In the genomic region with DNA sequence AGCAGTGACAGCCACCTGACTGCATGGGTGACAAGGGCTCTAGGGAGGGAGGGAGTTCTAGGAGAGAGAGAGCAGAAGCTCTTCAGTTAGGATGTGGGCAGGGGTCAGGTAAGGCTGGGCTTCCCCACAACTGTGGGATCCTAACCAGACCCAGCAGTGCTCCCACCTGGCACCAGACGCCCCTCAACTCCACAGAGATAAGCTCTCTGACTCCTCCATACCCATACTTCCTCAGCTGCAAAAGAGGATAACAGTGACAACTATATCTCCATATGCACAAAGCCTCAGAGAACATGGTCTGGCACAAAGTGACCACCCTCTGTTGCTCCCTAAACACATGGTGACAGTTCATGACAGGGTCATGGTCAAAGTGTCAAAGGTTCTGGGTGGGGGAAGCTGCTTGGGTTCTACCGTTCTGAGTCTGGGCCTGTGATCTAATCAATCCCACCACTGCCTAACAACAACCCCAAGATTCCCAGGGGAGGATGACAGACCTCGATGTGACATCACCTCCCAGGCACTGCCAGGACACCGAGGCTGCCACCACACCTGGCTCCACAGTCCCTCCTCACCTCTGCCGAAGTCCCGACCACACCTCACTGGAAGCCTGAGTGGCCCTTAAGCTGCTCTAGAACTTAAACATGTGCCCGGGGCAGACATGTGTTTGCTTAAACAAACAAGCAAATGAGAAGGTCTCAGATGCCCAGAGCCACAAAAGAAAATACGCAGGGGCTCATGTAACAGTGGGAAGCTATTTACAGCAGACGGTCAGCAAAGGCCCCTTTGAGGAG, we compare ENCODE assay signal across 15 mouse cellular contexts. TPM values are rescaled to one million over a fixed set of nuclear protein-coding genes. Genes with fewer than 3 reads are reported as not detected.
A peak's percentile ranks its signal among the peaks of the same experiment; 100 is the strongest.
DNase-seq lines count a peak whose midpoint lies in the region; ATAC-seq and TF ChIP-seq lines count a peak whose summit lies in the region.
"Had no signal": no experiment of that assay in that cellular context is flagged by ENCODE, and none has a peak within 500 bp of the region (broad histone marks: within the 10 kb centered on the region; RNA-seq: fewer than 3 reads in every experiment).

No protein-coding gene starts in this region.

- DNase-seq in heart, adult 2 months, result no peak
- DNase-seq in lung, postnatal 4 days, result peak; percentile 39 to 65
- DNase-seq in testis, postnatal 14 days (ENCODE audit: low spot score), result no peak
- no peak for DNase-seq in embryo, embryonic 11 days
- DNase-seq: adrenal gland, adult 2 months; gastrocnemius, postnatal 10 days; heart, postnatal 4 days; right cerebral cortex, postnatal 25 days had no signal

- H3K4me1 ChIP-seq in heart, embryonic 16.5 days (ENCODE audit: control insufficient read depth, insufficient read depth, low read length), result peaks cover 41% of the 10 kb centered on the region
- peaks cover 12% of the 10 kb centered on the region for H3K4me1 ChIP-seq in heart, adult 2 months (ENCODE audit: control insufficient read depth, insufficient read depth, low read length)
- peaks cover 43% of the 10 kb centered on the region for H3K4me1 ChIP-seq in midbrain, embryonic 16.5 days (ENCODE audit: control insufficient read depth, insufficient read depth, low read length)
- peaks cover 82% of the 10 kb centered on the region for H3K4me1 ChIP-seq in midbrain, embryonic 13.5 days (replicated peaks)
- H3K4me1 ChIP-seq in embryonic facial prominence, embryonic 13.5 days, result peaks cover 78% of the 10 kb centered on the region

- 40% methylated on average over 9 of the region's 9 CpGs for WGBS in heart, embryonic 16.5 days
- WGBS in heart, adult 2 months, result 58% methylated on average over 9 of the region's 9 CpGs
- WGBS in midbrain, embryonic 16.5 days, result 71% methylated on average over 9 of the region's 9 CpGs
- 78% methylated on average over 9 of the region's 9 CpGs for WGBS in midbrain, embryonic 13.5 days
- 43% methylated on average over 9 of the region's 9 CpGs for WGBS in embryonic facial prominence, embryonic 13.5 days

- H3K9ac ChIP-seq in heart, embryonic 16.5 days (ENCODE audit: low read length), result 0 out of 2 replicates have a peak overlapping the region, but pooled peaks have one; percentile 14
- no peak overlapping the region for H3K9ac ChIP-seq in heart, adult 2 months (ENCODE audit: low read depth, low read length)
- H3K9ac ChIP-seq in midbrain, embryonic 16.5 days (ENCODE audit: low read depth, low read length), result peak overlapping the region; percentile 34; the same call in 1 of the 2 replicates
- no peak overlapping the region for H3K9ac ChIP-seq in midbrain, embryonic 13.5 days (replicated peaks)
- H3K9ac ChIP-seq in embryonic facial prominence, embryonic 13.5 days, result no peak overlapping the region
- H3K9ac ChIP-seq: intestine, embryonic 15.5 days had no signal

- no peak for TF ChIP-seq CTCF in heart, adult 2 months (IDR thresholded peaks at IDR 0.05)

- H3K27ac ChIP-seq in heart, embryonic 16.5 days (ENCODE audit: low read length), result no peak overlapping the region
- H3K27ac ChIP-seq in heart, adult 2 months, result no peak overlapping the region
- H3K27ac ChIP-seq in midbrain, embryonic 16.5 days (ENCODE audit: low read length), result no peak overlapping the region
- H3K27ac ChIP-seq in midbrain, embryonic 13.5 days, result no peak overlapping the region
- H3K27ac ChIP-seq in embryonic facial prominence, embryonic 13.5 days, result no peak overlapping the region
- H3K27ac ChIP-seq: forebrain, embryonic 12.5 days; intestine, embryonic 15.5 days; layer of hippocampus, adult 2 months had no signal

- intact Hi-C loops in heart, adult 2 months (cut with DNase I), result no loop called here

- ATAC-seq in heart, embryonic 16.5 days (replicated peaks; ENCODE audit: extremely low read depth, insufficient read depth, low FRiP score), result no peak
- ATAC-seq in midbrain, embryonic 16.5 days, result no peak
- ATAC-seq in midbrain, embryonic 13.5 days, result no peak
- ATAC-seq in embryonic facial prominence, embryonic 13.5 days (ENCODE audit: insufficient number of reproducible peaks, insufficient read depth, low FRiP score, low TSS enrichment, low read depth), result no peak
- ATAC-seq: intestine, embryonic 15.5 days had no signal

- H3K4me2 ChIP-seq in heart, embryonic 16.5 days (ENCODE audit: low read depth, low read length), result no peak overlapping the region
- no peak overlapping the region for H3K4me2 ChIP-seq in midbrain, embryonic 16.5 days (ENCODE audit: low read length)
- no peak overlapping the region for H3K4me2 ChIP-seq in midbrain, embryonic 13.5 days (replicated peaks)
- peak overlapping the region; percentile 26; the same call in 1 of the 2 replicates for H3K4me2 ChIP-seq in embryonic facial prominence, embryonic 13.5 days
- H3K4me2 ChIP-seq: forebrain, embryonic 12.5 days; intestine, embryonic 15.5 days had no signal

- no peaks in the 10 kb centered on the region for H3K9me3 ChIP-seq in heart, embryonic 16.5 days (replicated peaks; ENCODE audit: control insufficient read depth, low read length)
- no peaks in the 10 kb centered on the region for H3K9me3 ChIP-seq in midbrain, embryonic 16.5 days (replicated peaks; ENCODE audit: control insufficient read depth, low read length, poor library complexity, severe bottlenecking)
- H3K9me3 ChIP-seq in midbrain, embryonic 13.5 days, result no peaks in the 10 kb centered on the region
- H3K9me3 ChIP-seq in embryonic facial prominence, embryonic 13.5 days, result no peaks in the 10 kb centered on the region
- H3K9me3 ChIP-seq: forebrain, embryonic 12.5 days; intestine, embryonic 15.5 days had no signal

- no peaks in the 10 kb centered on the region for H3K27me3 ChIP-seq in heart, embryonic 16.5 days (ENCODE audit: control insufficient read depth, insufficient read depth, low read length)
- H3K27me3 ChIP-seq in heart, adult 2 months (ENCODE audit: control insufficient read depth, insufficient read depth, low read length), result no peaks in the 10 kb centered on the region
- H3K27me3 ChIP-seq in midbrain, embryonic 16.5 days (ENCODE audit: control insufficient read depth, insufficient read depth, low read depth, low read length), result no peaks in the 10 kb centered on the region
- no peaks in the 10 kb centered on the region for H3K27me3 ChIP-seq in midbrain, embryonic 13.5 days
- no peaks in the 10 kb centered on the region for H3K27me3 ChIP-seq in embryonic facial prominence, embryonic 13.5 days
- H3K27me3 ChIP-seq: forebrain, embryonic 12.5 days; intestine, embryonic 15.5 days had no signal

- no peak for TF ChIP-seq EP300 in heart, adult 2 months (IDR thresholded peaks at IDR 0.05; ENCODE audit: insufficient read depth, low read depth, low read length)

- no peak overlapping the region for H3K4me3 ChIP-seq in heart, embryonic 16.5 days (ENCODE audit: low read length)
- no peak overlapping the region for H3K4me3 ChIP-seq in heart, adult 2 months
- H3K4me3 ChIP-seq in midbrain, embryonic 16.5 days (ENCODE audit: low read depth, low read length), result no peak overlapping the region
- H3K4me3 ChIP-seq in midbrain, embryonic 13.5 days (replicated peaks), result no peak overlapping the region
- H3K4me3 ChIP-seq in embryonic facial prominence, embryonic 13.5 days, result no peak overlapping the region
- H3K4me3 ChIP-seq: forebrain, embryonic 12.5 days; intestine, embryonic 15.5 days; layer of hippocampus, adult 2 months had no signal

- TF ChIP-seq POLR2A in heart, adult 2 months (IDR thresholded peaks at IDR 0.05; ENCODE audit: insufficient read depth, low read depth, low read length), result no peak

- no peaks in the 10 kb centered on the region for H3K36me3 ChIP-seq in heart, embryonic 16.5 days (ENCODE audit: control insufficient read depth, insufficient read depth)
- no peaks in the 10 kb centered on the region for H3K36me3 ChIP-seq in heart, adult 2 months (ENCODE audit: control insufficient read depth, insufficient read depth, low read length)
- H3K36me3 ChIP-seq in midbrain, embryonic 16.5 days (ENCODE audit: control insufficient read depth, insufficient read depth, low read length), result no peaks in the 10 kb centered on the region
- no peaks in the 10 kb centered on the region for H3K36me3 ChIP-seq in midbrain, embryonic 13.5 days
- H3K36me3 ChIP-seq in embryonic facial prominence, embryonic 13.5 days, result 0 out of 2 replicates have a peak, but pooled peaks cover 6% of the 10 kb centered on the region
- H3K36me3 ChIP-seq: intestine, embryonic 15.5 days had no signal

- H3K79me2 ChIP-seq in heart, adult 2 months (replicated peaks; ENCODE audit: control insufficient read depth, insufficient read depth, low read length), result peaks cover 12% of the 10 kb centered on the region

RNA-seq across cellular contexts. Expression of a gene that starts 4.0 kb away (rescaled TPM):
- polyA plus RNA-seq in heart, embryonic 16.5 days (2015; fragmentation: Nextera tagmentation; extraction: Ambion mirVana), result 17.2 and 18.2 TPM in 2 replicates
- 10 to 100 TPM; 11.9 to 12.8 TPM for total RNA-seq in heart, adult 2 months (2021)
- polyA plus RNA-seq in heart, adult 2 months (2012; rRNA removed), result 13.2 and 18.8 TPM in 2 replicates
- 30.8 and 32.8 TPM in 2 replicates for polyA plus RNA-seq in midbrain, embryonic 16.5 days (2015; fragmentation: Nextera tagmentation; extraction: Ambion mirVana)
- polyA plus RNA-seq in midbrain, embryonic 13.5 days (2015; fragmentation: Nextera tagmentation; extraction: Ambion mirVana), result 38.8 and 44.0 TPM in 2 replicates
- 50.2 and 51.7 TPM in 2 replicates for polyA plus RNA-seq in embryonic facial prominence, embryonic 13.5 days (2015; fragmentation: Nextera tagmentation; extraction: Ambion mirVana)

RNA-seq across cellular contexts. Expression of a gene that starts 46.7 kb away (rescaled TPM):
- polyA plus RNA-seq in heart, embryonic 16.5 days (2015; fragmentation: Nextera tagmentation; extraction: Ambion mirVana), result 0.04 and 0.11 TPM in 2 replicates
- total RNA-seq in heart, adult 2 months (2021), result under 1 TPM; 0.08 to 0.16 TPM
- 0.15 and 0.37 TPM in 2 replicates for polyA plus RNA-seq in heart, adult 2 months (2012; rRNA removed)
- polyA plus RNA-seq in midbrain, embryonic 16.5 days (2015; fragmentation: Nextera tagmentation; extraction: Ambion mirVana), result 0.14 and 0.29 TPM in 2 replicates
- polyA plus RNA-seq in midbrain, embryonic 13.5 days (2015; fragmentation: Nextera tagmentation; extraction: Ambion mirVana), result 0.23 and 0.58 TPM in 2 replicates
- polyA plus RNA-seq in embryonic facial prominence, embryonic 13.5 days (2015; fragmentation: Nextera tagmentation; extraction: Ambion mirVana), result 0.29 and 0.38 TPM in 2 replicates

Comparison
In these comparisons a context has a peak if more than half of its experiments do, and no peak if none do; other contexts are left out.
1. H3K9ac ChIP-seq: peak in heart, embryonic 16.5 days (single experiment) and midbrain, embryonic 16.5 days (single experiment); none in heart, adult 2 months (single experiment), midbrain, embryonic 13.5 days (single experiment) and embryonic facial prominence, embryonic 13.5 days (single experiment).
2. DNase-seq: peak in lung, postnatal 4 days (2 of 2); none in heart, adult 2 months (0 of 2), testis, postnatal 14 days (single experiment) and embryo, embryonic 11 days (single experiment).